Mouse (Mus musculus) urinary bladder, postnatal 36 days (tissue): ENCODE measurements at regions not wholly inside any gene's neighbourhood (a gene's known extent, or its start where the extent isn't known, plus 50 kb on each side); places are given as distances from the start of the nearest gene placed in this dataset.

Experiments used
- DNase-seq, 2 experiments: peaks; one replicate each; pipeline ENCODE4 v3.0.0; 2022; ENCODE audit warnings: low spot score in 2 of 2, mixed read lengths in 1 of 2

DNA sequence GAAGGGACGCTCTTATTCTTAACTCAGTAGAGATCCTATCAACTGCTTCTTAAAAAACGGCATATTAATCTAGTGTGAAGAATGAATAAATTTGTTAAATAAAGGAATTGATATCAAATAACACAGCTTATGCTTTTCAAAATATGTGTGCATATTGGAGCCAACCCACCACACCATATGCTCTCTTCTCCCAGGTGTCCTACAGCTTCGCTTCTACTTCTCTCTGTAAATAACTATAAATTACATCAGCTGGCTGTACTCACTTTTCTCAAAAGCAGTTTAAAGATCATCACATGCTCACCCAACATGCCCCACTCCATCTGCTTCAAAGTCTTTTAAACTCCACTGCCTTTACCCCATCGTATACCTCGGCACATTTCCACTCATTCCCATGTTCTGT is 777.0 kb downstream of the Rapgef2 start:
- DNase-seq: no peak

DNA sequence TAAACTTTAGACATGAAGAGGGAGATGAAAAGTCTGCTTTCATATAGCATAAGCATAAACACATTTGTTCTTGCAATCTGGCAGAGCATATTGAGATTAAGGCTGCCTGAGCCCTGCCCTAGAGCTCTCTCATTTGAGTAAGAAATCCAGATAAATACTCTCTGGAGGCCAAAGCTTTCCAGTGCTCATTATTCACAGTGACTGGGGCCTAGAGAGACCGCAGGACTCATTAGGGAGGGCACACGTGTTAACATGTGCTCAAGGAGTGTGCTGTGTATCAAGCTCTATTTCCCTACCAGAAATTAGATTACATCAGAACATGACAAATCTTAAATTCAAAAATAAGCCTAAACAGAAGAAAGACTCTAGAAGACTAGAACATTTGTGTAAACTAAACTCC is 808.6 kb downstream of the Rapgef2 start:
- peak in 1 of 2 experiments; percentile 1 for DNase-seq
